Mouse (Mus musculus): Measurements from ENCODE around the gene Plxna4. TPM values are rescaled to one million over a fixed set of nuclear protein-coding genes. Genes with fewer than 3 reads are reported as not detected.

Gene Plxna4
- total and polyA plus RNA-seq, 2 experiments from 2014 or later: 10.1 to 43.4 TPM

- Histone ChIP-seq H3K4me1 (ENCODE audit: insufficient read depth, low read length) (no peaks in the 10 kb centered on the region), H3K4me3 (ENCODE audit: low read length) (no peak overlapping the region), H3K36me3 (ENCODE audit: insufficient read depth, low read length) (no peaks in the 10 kb centered on the region), H3K4me2 (ENCODE audit: low read depth, low read length) (no peak overlapping the region), H3K9me3 (ENCODE audit: low read length) (no peaks in the 10 kb centered on the region), H3K27me3 (ENCODE audit: insufficient read depth, low read length) (no peaks in the 10 kb centered on the region), H3K27ac (no peak overlapping the region), H3K9ac (replicated peaks; ENCODE audit: low read length) (no peak overlapping the region)
- no peak for TF ChIP-seq CTCF (IDR thresholded peaks at IDR 0.05; ENCODE audit: low read depth)
- DNase-seq (ENCODE audit: low spot score) (no peak), ATAC-seq (no peak)
- WGBS: 79% methylated on average over 3 of the region's 3 CpGs
Observed at GRCm38 (mm10) chr6:32369092-32369491, 218.9 kb downstream of the Plxna4 start.

- no peaks in the 10 kb centered on the region for H3K9me3 ChIP-seq (ENCODE audit: low read length)
- H3K4me3 ChIP-seq (ENCODE audit: low read length): no peak overlapping the region
- H3K27ac ChIP-seq: no peak overlapping the region
- TF ChIP-seq CTCF (IDR thresholded peaks at IDR 0.05; ENCODE audit: low read depth): no peak
- H3K4me1 ChIP-seq (ENCODE audit: insufficient read depth, low read length): no peaks in the 10 kb centered on the region
- ATAC-seq (no peak), DNase-seq (ENCODE audit: low spot score) (no peak)
- WGBS: 72% methylated on average over 4 of the region's 4 CpGs
- no peak overlapping the region for H3K4me2 ChIP-seq (ENCODE audit: low read depth, low read length)
- H3K36me3 ChIP-seq (ENCODE audit: insufficient read depth, low read length): no peaks in the 10 kb centered on the region
- H3K9ac ChIP-seq (replicated peaks; ENCODE audit: low read length): no peak overlapping the region
- no peaks in the 10 kb centered on the region for H3K27me3 ChIP-seq (ENCODE audit: insufficient read depth, low read length)
Observed at GRCm38 (mm10) chr6:32368408-32368807, 219.6 kb downstream of the Plxna4 start.

GRCm38 (mm10) chr6:32364933-32365332, 223.1 kb downstream of the Plxna4 start:
- Histone ChIP-seq H3K4me2 (ENCODE audit: low read depth, low read length) (no peak overlapping the region), H3K27me3 (ENCODE audit: insufficient read depth, low read length) (no peaks in the 10 kb centered on the region), H3K4me3 (ENCODE audit: low read length) (no peak overlapping the region), H3K4me1 (ENCODE audit: insufficient read depth, low read length) (peaks cover 6% of the 10 kb centered on the region; the same call in 1 of the 2 replicates), H3K9me3 (ENCODE audit: low read length) (no peaks in the 10 kb centered on the region), H3K36me3 (ENCODE audit: insufficient read depth, low read length) (no peaks in the 10 kb centered on the region), H3K27ac (no peak overlapping the region), H3K9ac (replicated peaks; ENCODE audit: low read length) (no peak overlapping the region)
- TF ChIP-seq CTCF (IDR thresholded peaks at IDR 0.05; ENCODE audit: low read depth): no peak
- DNase-seq (ENCODE audit: low spot score): no peak
- WGBS: 89% methylated on average over 5 of the region's 5 CpGs
- no peak for ATAC-seq

- ATAC-seq (no peak), DNase-seq (ENCODE audit: low spot score) (no peak)
- 88% methylated on average over 7 of the region's 7 CpGs for whole genome bisulfite sequencing
- no peaks in the 10 kb centered on the region for H3K36me3 ChIP-seq (ENCODE audit: insufficient read depth, low read length)
- H3K9ac ChIP-seq (replicated peaks; ENCODE audit: low read length): no peak overlapping the region
- peaks cover 6% of the 10 kb centered on the region; the same call in 1 of the 2 replicates for H3K4me1 ChIP-seq (ENCODE audit: insufficient read depth, low read length)
- no peak overlapping the region for H3K4me3 ChIP-seq (ENCODE audit: low read length)
- H3K27ac ChIP-seq: no peak overlapping the region
- no peak overlapping the region for H3K4me2 ChIP-seq (ENCODE audit: low read depth, low read length)
- no peaks in the 10 kb centered on the region for H3K9me3 ChIP-seq (ENCODE audit: low read length)
- TF ChIP-seq CTCF (IDR thresholded peaks at IDR 0.05; ENCODE audit: low read depth): no peak
- H3K27me3 ChIP-seq (ENCODE audit: insufficient read depth, low read length): no peaks in the 10 kb centered on the region
Observed at GRCm38 (mm10) chr6:32363489-32364068, 224.4 kb downstream of the Plxna4 start.

GRCm38 (mm10) chr6:32362421-32362820, 225.6 kb downstream of the Plxna4 start:
- WGBS: 67% methylated on average over 4 of the region's 4 CpGs
- DNase-seq (ENCODE audit: low spot score) (no peak), ATAC-seq (no peak)
- Histone ChIP-seq H3K27me3 (ENCODE audit: insufficient read depth, low read length) (no peaks in the 10 kb centered on the region), H3K4me2 (ENCODE audit: low read depth, low read length) (no peak overlapping the region), H3K4me1 (ENCODE audit: insufficient read depth, low read length) (peaks cover 6% of the 10 kb centered on the region; the same call in 1 of the 2 replicates), H3K36me3 (ENCODE audit: insufficient read depth, low read length) (no peaks in the 10 kb centered on the region), H3K27ac (no peak overlapping the region), H3K4me3 (ENCODE audit: low read length) (no peak overlapping the region), H3K9me3 (ENCODE audit: low read length) (no peaks in the 10 kb centered on the region), H3K9ac (replicated peaks; ENCODE audit: low read length) (no peak overlapping the region)
- TF ChIP-seq CTCF (IDR thresholded peaks at IDR 0.05; ENCODE audit: low read depth): no peak

GRCm38 (mm10) chr6:32359675-32360074, 228.3 kb downstream of the Plxna4 start:
- Histone ChIP-seq H3K27me3 (ENCODE audit: insufficient read depth, low read length) (no peaks in the 10 kb centered on the region), H3K4me3 (ENCODE audit: low read length) (no peak overlapping the region), H3K4me1 (ENCODE audit: insufficient read depth, low read length) (peaks cover 6% of the 10 kb centered on the region; the same call in 1 of the 2 replicates), H3K27ac (no peak overlapping the region), H3K9me3 (ENCODE audit: low read length) (no peaks in the 10 kb centered on the region), H3K9ac (replicated peaks; ENCODE audit: low read length) (no peak overlapping the region), H3K36me3 (ENCODE audit: insufficient read depth, low read length) (no peaks in the 10 kb centered on the region), H3K4me2 (ENCODE audit: low read depth, low read length) (no peak overlapping the region)
- DNase-seq (ENCODE audit: low spot score) (no peak), ATAC-seq (no peak)
- 62% methylated on average over 3 of the region's 3 CpGs for WGBS
- TF ChIP-seq CTCF (IDR thresholded peaks at IDR 0.05; ENCODE audit: low read depth): no peak

- TF ChIP-seq CTCF (IDR thresholded peaks at IDR 0.05; ENCODE audit: low read depth): no peak
- Histone ChIP-seq H3K9me3 (ENCODE audit: low read length) (no peaks in the 10 kb centered on the region), H3K36me3 (ENCODE audit: insufficient read depth, low read length) (no peaks in the 10 kb centered on the region), H3K27ac (no peak overlapping the region), H3K9ac (replicated peaks; ENCODE audit: low read length) (no peak overlapping the region), H3K4me1 (ENCODE audit: insufficient read depth, low read length) (peaks cover 4% of the 10 kb centered on the region; the same call in 1 of the 2 replicates), H3K4me2 (ENCODE audit: low read depth, low read length) (no peak overlapping the region), H3K4me3 (ENCODE audit: low read length) (no peak overlapping the region), H3K27me3 (ENCODE audit: insufficient read depth, low read length) (no peaks in the 10 kb centered on the region)
- no peak for DNase-seq (ENCODE audit: low spot score)
- WGBS: 66% methylated on average over 5 of the region's 5 CpGs
- no peak for ATAC-seq
Observed at GRCm38 (mm10) chr6:32357497-32357896, 230.5 kb downstream of the Plxna4 start.
